Mouse (Mus musculus) megakaryocyte, embryonic 14.5 days (primary cell): ENCODE measurements around the gene Zfr2.

ENCODE experiments used
- FLI1 ChIP-seq: IDR thresholded peaks from 2 replicates; pipeline ENCODE4 v1.6.1; 2012; ENCODE audit warnings: low read length, inconsistent platforms, mixed read lengths
- GATA1 ChIP-seq: IDR thresholded peaks from 3 replicates; pipeline ENCODE4 v1.6.1; 2012; ENCODE audit warnings: mixed read lengths, low read length, inconsistent platforms, borderline replicate concordance

GRCm38 (mm10) chr10:81268056-81268455 is 35.1 kb downstream of the Zfr2 start:
- TF ChIP-seq GATA1 (no peak), FLI1 (no peak)
